Comparison of ENCODE assay signal across 8 mouse cellular contexts in genomic region chr8:109947447-109948284, GRCm38 (mm10). TPM values are rescaled to one million over a fixed set of nuclear protein-coding genes. Genes with fewer than 3 reads are reported as not detected.
DNase-seq lines count a peak whose midpoint lies in the region; ATAC-seq lines count a peak whose summit lies in the region.

No protein-coding gene starts in this region.

- peak; percentile 23 for DNase-seq in adrenal gland, adult 2 months
- DNase-seq in adrenal gland, adult 8-10 months = no peak
- DNase-seq in MEL-GATA-1-ER (ENCODE audit: extremely low read depth, low read depth) = peak; percentile 25
- peak; percentile 53 for DNase-seq in embryo, embryonic 11 days
- DNase-seq in midbrain, embryonic 11.5 days (ENCODE audit: low spot score, missing footprints) = peak; percentile 87
- DNase-seq in testis, postnatal 14 days (ENCODE audit: low spot score) = peak; percentile 60

- peak overlapping the region; percentile 62 for H3K4me2 ChIP-seq in hindbrain, embryonic 13.5 days
- peak overlapping the region; percentile 73 for H3K4me2 ChIP-seq in limb, embryonic 13.5 days (replicated peaks)
- peak overlapping the region; percentile 50 for H3K4me2 ChIP-seq in midbrain, embryonic 11.5 days

- H3K36me3 ChIP-seq in hindbrain, embryonic 13.5 days = peaks cover 10% of the 10 kb centered on the region; the same call in 1 of the 2 replicates
- peaks cover 12% of the 10 kb centered on the region for H3K36me3 ChIP-seq in limb, embryonic 13.5 days
- no peaks in the 10 kb centered on the region for H3K36me3 ChIP-seq in midbrain, embryonic 11.5 days (ENCODE audit: control insufficient read depth, insufficient read depth, low read length)

- ATAC-seq in hindbrain, embryonic 13.5 days (ENCODE audit: low FRiP score) = peak; percentile 73
- ATAC-seq in limb, embryonic 13.5 days (ENCODE audit: low FRiP score, low read depth) = no peak
- peak; percentile 63 for ATAC-seq in midbrain, embryonic 11.5 days (ENCODE audit: low FRiP score)

- 3% methylated on average over 26 of the region's 26 CpGs for WGBS in hindbrain, embryonic 13.5 days
- 2% methylated on average over 26 of the region's 26 CpGs for WGBS in limb, embryonic 13.5 days
- 2% methylated on average over 26 of the region's 26 CpGs for WGBS in midbrain, embryonic 11.5 days

- H3K4me1 ChIP-seq in hindbrain, embryonic 13.5 days (replicated peaks) = peaks cover 28% of the 10 kb centered on the region
- peaks cover 28% of the 10 kb centered on the region for H3K4me1 ChIP-seq in limb, embryonic 13.5 days
- H3K4me1 ChIP-seq in midbrain, embryonic 11.5 days (ENCODE audit: control insufficient read depth, insufficient read depth, low read length) = peaks cover 8% of the 10 kb centered on the region

- H3K9ac ChIP-seq in hindbrain, embryonic 13.5 days = peak overlapping the region; percentile 74
- peak overlapping the region; percentile 40; the same call in 1 of the 2 replicates for H3K9ac ChIP-seq in limb, embryonic 13.5 days
- peak overlapping the region; percentile 17 for H3K9ac ChIP-seq in midbrain, embryonic 11.5 days (ENCODE audit: low read length)

- no peaks in the 10 kb centered on the region for H3K9me3 ChIP-seq in hindbrain, embryonic 13.5 days
- no peaks in the 10 kb centered on the region for H3K9me3 ChIP-seq in limb, embryonic 13.5 days
- no peaks in the 10 kb centered on the region for H3K9me3 ChIP-seq in midbrain, embryonic 11.5 days (ENCODE audit: control insufficient read depth, low read length)

- peaks cover 6% of the 10 kb centered on the region; the same call in 1 of the 2 replicates for H3K27me3 ChIP-seq in hindbrain, embryonic 13.5 days
- peaks cover 67% of the 10 kb centered on the region for H3K27me3 ChIP-seq in limb, embryonic 13.5 days
- H3K27me3 ChIP-seq in midbrain, embryonic 11.5 days (ENCODE audit: control insufficient read depth, insufficient read depth, low read length) = peaks cover 7% of the 10 kb centered on the region

- peak overlapping the region; percentile 40 for H3K4me3 ChIP-seq in hindbrain, embryonic 13.5 days
- H3K4me3 ChIP-seq in limb, embryonic 13.5 days = peak overlapping the region; percentile 42
- H3K4me3 ChIP-seq in midbrain, embryonic 11.5 days (ENCODE audit: low read depth, low read length) = peak overlapping the region; percentile 25

- peak overlapping the region; percentile 82 for H3K27ac ChIP-seq in hindbrain, embryonic 13.5 days
- H3K27ac ChIP-seq in limb, embryonic 13.5 days = no peak overlapping the region
- no peak overlapping the region for H3K27ac ChIP-seq in midbrain, embryonic 11.5 days (ENCODE audit: low read depth, low read length)

RNA-seq across cellular contexts. Expression of gene Marveld3, which starts 14.3 kb away (rescaled TPM):
- under 1 TPM in 1 of 2 experiments, not detected in 1; 0.28 TPM for total RNA-seq in adrenal gland, adult 2 months (2021)
- polyA plus RNA-seq in adrenal gland, adult 2 months (2012; rRNA removed) = not detected in 2 replicates
- under 1 TPM in 2 of 4 experiments, not detected in 2; 0.16 to 0.43 TPM for total RNA-seq in adrenal gland, adult 8-10 months (2022)
- 1.2 and 2.0 TPM in 2 replicates for polyA plus RNA-seq in hindbrain, embryonic 13.5 days (2015; fragmentation: Nextera tagmentation; extraction: Ambion mirVana)
- 0.97 and 1.4 TPM in 2 replicates for polyA plus RNA-seq in limb, embryonic 13.5 days (2015; fragmentation: Nextera tagmentation; extraction: Ambion mirVana)
- polyA plus RNA-seq in midbrain, embryonic 11.5 days (2014; fragmentation: Nextera tagmentation; extraction: Ambion mirVana) = 0.25 and 0.37 TPM in 2 replicates

RNA-seq across cellular contexts. Expression of gene Tat, which starts 42.6 kb away (rescaled TPM):
- total RNA-seq in adrenal gland, adult 2 months (2021) = 1 to 10 TPM in 1 of 2 experiments, under 1 TPM in 1; 0.24 to 5.9 TPM
- 0.56 TPM in 1 of 2 replicates, not detected in the other for polyA plus RNA-seq in adrenal gland, adult 2 months (2012; rRNA removed)
- total RNA-seq in adrenal gland, adult 8-10 months (2022) = under 1 TPM; 0.10 to 0.58 (median 0.25) TPM
- polyA plus RNA-seq in hindbrain, embryonic 13.5 days (2015; fragmentation: Nextera tagmentation; extraction: Ambion mirVana) = not detected in 2 replicates
- not detected in 2 replicates for polyA plus RNA-seq in limb, embryonic 13.5 days (2015; fragmentation: Nextera tagmentation; extraction: Ambion mirVana)
- not detected in 2 replicates for polyA plus RNA-seq in midbrain, embryonic 11.5 days (2014; fragmentation: Nextera tagmentation; extraction: Ambion mirVana)

Comparison
In these comparisons a context has a peak if more than half of its experiments do, and no peak if none do; other contexts are left out.
1. H3K9ac ChIP-seq: peak in every context shown above with its lines; median percentile 74 in hindbrain, embryonic 13.5 days; 40 in limb, embryonic 13.5 days; 17 in midbrain, embryonic 11.5 days.